Mouse (Mus musculus) MEL (cell line): ENCODE data around the gene Gpr84. TPM values are rescaled to one million over a fixed set of nuclear protein-coding genes. Genes with fewer than 3 reads are reported as not detected.

ENCODE experiments used
- DNase-seq: peaks from one replicate; pipeline ENCODE4 v3.0.0; 2011; ENCODE audit warnings: low read depth, low spot score
- H3K27ac ChIP-seq: 2 replicates; pipeline ENCODE4 v1.5.1; 2012; ENCODE audit warnings: low read depth, mild to moderate bottlenecking, control low read depth, low read length, moderate library complexity; ENCODE audit not compliant: control insufficient read depth
- H3K27me3 ChIP-seq, 2 experiments: fragments of 150-350 bp in 1 of 2; sonication (generic) in 1 of 2; 2 replicates each; pipeline ENCODE4 v1.6.1; 2012; ENCODE audit warnings: low read length in 2 of 2, mild to moderate bottlenecking in 2 of 2, improper control_type of control experiment in 1 of 2, moderate library complexity in 1 of 2; ENCODE audit not compliant: insufficient read depth in 2 of 2, control insufficient read depth in 1 of 2
- H3K36me3 ChIP-seq, 2 experiments: 2 replicates each; pipeline ENCODE4 v1.6.1; 2012 to 2014; ENCODE audit warnings: low read length in 2 of 2, improper control_type of control experiment in 1 of 2, inconsistent platforms in 1 of 2, mild to moderate bottlenecking in 1 of 2; ENCODE audit not compliant: insufficient read depth in 2 of 2, control insufficient read depth in 1 of 2
- H3K4me1 ChIP-seq, 2 experiments: fragments of 150-350 bp in 1 of 2; sonication (generic) in 1 of 2; 2 replicates each; pipeline ENCODE4 v1.6.1; 2012; ENCODE audit warnings: low read length in 2 of 2, improper control_type of control experiment in 1 of 2, mild to moderate bottlenecking in 1 of 2; ENCODE audit not compliant: insufficient read depth in 2 of 2, control insufficient read depth in 1 of 2
- H3K4me3 ChIP-seq, 2 experiments: fragments of 150-350 bp in 1 of 2; sonication (generic) in 1 of 2; 2 replicates each; pipeline ENCODE4 v1.5.1; 2012; ENCODE audit warnings: low read depth in 2 of 2, low read length in 2 of 2, mild to moderate bottlenecking in 2 of 2, moderate library complexity in 2 of 2, control low read depth in 1 of 2, improper control_type of control experiment in 1 of 2; ENCODE audit not compliant: control insufficient read depth in 1 of 2, insufficient read depth in 1 of 2
- H3K79me2 ChIP-seq: 2 replicates; pipeline ENCODE4 v1.6.1; 2012; ENCODE audit warnings: mild to moderate bottlenecking, low read length, moderate library complexity; ENCODE audit not compliant: control insufficient read depth, poor library complexity, insufficient read depth
- H3K9ac ChIP-seq: 2 replicates; pipeline ENCODE4 v1.6.1; 2012; ENCODE audit warnings: low read depth, mild to moderate bottlenecking, control low read depth, low read length, moderate library complexity; ENCODE audit not compliant: control insufficient read depth, poor library complexity, severe bottlenecking
- H3K9me3 ChIP-seq: fragments of 150-350 bp; sonication (generic); replicated peaks from 2 replicates; pipeline ENCODE4 v1.6.1; 2012; ENCODE audit warnings: mild to moderate bottlenecking, low read length, improper control_type of control experiment, moderate library complexity; ENCODE audit not compliant: insufficient read depth
- BHLHE40 ChIP-seq: IDR thresholded peaks from 2 replicates; pipeline ENCODE4 v1.6.1; 2012; ENCODE audit warnings: low read depth, mild to moderate bottlenecking, inconsistent platforms, low read length, improper control_type of control experiment, borderline replicate concordance
- CTCF ChIP-seq, 3 experiments: IDR thresholded peaks in 2 of 3; conservative IDR thresholded peaks in 1 of 3; 2 replicates each; pipeline ENCODE4 v1.5.1; 2011 to 2012; ENCODE audit warnings: low read length in 3 of 3, low read depth in 2 of 3, mild to moderate bottlenecking in 2 of 3, improper control_type of control experiment in 1 of 3, inconsistent platforms in 1 of 3, mixed read lengths in 1 of 3, moderate library complexity in 1 of 3; ENCODE audit not compliant: control insufficient read depth in 1 of 3, insufficient read depth in 1 of 3, poor library complexity in 1 of 3, severe bottlenecking in 1 of 3
- E2F4 ChIP-seq: IDR thresholded peaks from 2 replicates; pipeline ENCODE4 v1.6.1; 2011; ENCODE audit warnings: low read depth, low read length, improper control_type of control experiment, borderline replicate concordance
- ELF1 ChIP-seq: IDR thresholded peaks from 2 replicates; pipeline ENCODE4 v1.6.1; 2014; ENCODE audit warnings: low read depth, mild to moderate bottlenecking, inconsistent platforms, low read length, improper control_type of control experiment, moderate library complexity
- EP300 ChIP-seq, 2 experiments: IDR thresholded peaks; 2 replicates each; pipeline ENCODE4 v1.6.1; 2011; ENCODE audit warnings: improper control_type of control experiment in 2 of 2, low read length in 2 of 2, low read depth in 1 of 2, mild to moderate bottlenecking in 1 of 2
- ETS1 ChIP-seq: IDR thresholded peaks from 2 replicates; pipeline ENCODE4 v1.6.1; 2012; ENCODE audit warnings: low read depth, mild to moderate bottlenecking, inconsistent platforms, low read length, improper control_type of control experiment, moderate library complexity
- GATA1 ChIP-seq: IDR thresholded peaks from 2 replicates; pipeline ENCODE4 v1.6.1; 2011; ENCODE audit warnings: low read depth, low read length, improper control_type of control experiment
- HCFC1 ChIP-seq: IDR thresholded peaks from 2 replicates; pipeline ENCODE4 v1.6.1; 2012; ENCODE audit warnings: low read depth, mild to moderate bottlenecking, inconsistent platforms, low read length, improper control_type of control experiment, moderate library complexity
- MAZ ChIP-seq: IDR thresholded peaks from 2 replicates; pipeline ENCODE4 v1.6.1; 2012; ENCODE audit warnings: low read depth, mild to moderate bottlenecking, inconsistent platforms, low read length, improper control_type of control experiment
- NRF1 ChIP-seq: IDR thresholded peaks from 2 replicates; pipeline ENCODE4 v1.6.1; 2014; ENCODE audit warnings: low read depth, mild to moderate bottlenecking, inconsistent platforms, low read length, improper control_type of control experiment, moderate library complexity; ENCODE audit not compliant: poor library complexity, insufficient read depth, severe bottlenecking
- POLR2AphosphoS2 ChIP-seq: IDR thresholded peaks from 2 replicates; pipeline ENCODE4 v1.6.1; 2011; ENCODE audit warnings: low read length, improper control_type of control experiment
- POLR2AphosphoS5 ChIP-seq: IDR thresholded peaks from 2 replicates; pipeline ENCODE4 v1.6.1; 2012; ENCODE audit warnings: low read depth, borderline replicate concordance, mild to moderate bottlenecking, inconsistent platforms, low read length, moderate library complexity, mixed read lengths
- RAD21 ChIP-seq: IDR thresholded peaks from 2 replicates; pipeline ENCODE4 v1.6.1; 2011; ENCODE audit warnings: mild to moderate bottlenecking, low read depth, low read length, improper control_type of control experiment
- SMC3 ChIP-seq: IDR thresholded peaks from 2 replicates; pipeline ENCODE4 v1.6.1; 2011; ENCODE audit warnings: low read depth, low read length, improper control_type of control experiment
- TAL1 ChIP-seq: IDR thresholded peaks from 2 replicates; pipeline ENCODE4 v1.6.1; 2012; ENCODE audit warnings: mild to moderate bottlenecking, inconsistent platforms, low read length, moderate library complexity, mixed read lengths
- TBP ChIP-seq: IDR thresholded peaks from 2 replicates; pipeline ENCODE4 v1.8.0; 2011; ENCODE audit warnings: low read depth, low read length, improper control_type of control experiment
- USF1 ChIP-seq: IDR thresholded peaks from 2 replicates; pipeline ENCODE4 v1.6.1; 2014; ENCODE audit warnings: low read depth, mild to moderate bottlenecking, inconsistent platforms, low read length, improper control_type of control experiment, moderate library complexity
- polyA plus RNA-seq, 2 experiments: library from polyadenylated mRNA; stranded (reverse) in 1 of 2; unstranded in 1 of 2; fragments of >175 nt in 1 of 2; fragments of >200 nt in 1 of 2; gene quantifications; 2 replicates each; pipeline versions ENCODE4 v1.2.1 to v1.2.4; 2012; ENCODE audit warnings: low replicate concordance in 2 of 2, low read depth in 1 of 2; ENCODE audit not compliant: insufficient read length in 2 of 2, insufficient read depth in 1 of 2, missing spikeins in 1 of 2
- total RNA-seq: library from RNA; depleted of rRNA; stranded (reverse); fragments of 300-350 nt; gene quantifications from 2 replicates; pipeline ENCODE4 v1.2.3, GENCODE M21; 2012

The Gpr84 gene
- total and polyA plus RNA-seq, 3 experiments: 0.12 to 0.21 TPM; not detected in 1

DNA sequence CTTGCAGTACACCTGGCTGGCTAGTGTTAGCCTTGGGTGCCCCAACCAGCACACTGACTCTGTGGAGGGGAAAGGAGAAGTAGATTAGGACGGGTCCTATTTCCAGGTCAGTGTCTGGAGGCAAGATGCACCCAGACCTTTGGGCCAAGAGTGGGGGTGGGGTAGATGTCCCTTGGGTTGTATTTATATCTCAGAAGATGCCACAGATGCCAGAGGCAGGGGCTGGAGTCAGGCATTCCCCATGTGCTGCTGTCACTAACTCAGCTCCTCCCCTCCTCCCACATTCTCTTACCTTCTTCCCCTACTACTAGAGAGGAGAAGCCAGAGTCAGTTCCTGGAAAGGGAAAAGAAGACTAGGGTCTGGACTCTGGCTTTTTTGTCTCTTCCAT, 48.7 kb upstream of the Gpr84 start:
- Histone ChIP-seq H3K9me3 (no peaks in the 10 kb centered on the region), H3K36me3 (peaks cover 0 to 38% of the 10 kb centered on the region in 2 experiments; a peak in 3 of 4 replicates), H3K9ac (no peak overlapping the region), H3K27me3 (no peaks in the 10 kb centered on the region), H3K27ac (peak overlapping the region; percentile 14; the same call in 1 of the 2 replicates), H3K79me2 (peaks cover 17% of the 10 kb centered on the region), H3K4me1 (peaks cover 18 to 33% of the 10 kb centered on the region in 2 experiments), H3K4me3 (no peak overlapping the region)
- no peak for DNase-seq
- TF ChIP-seq E2F4: no peak
- TF ChIP-seq SMC3: no peak
- no peak for TF ChIP-seq EP300 (IDR thresholded peaks at IDR 0.05; ENCODE audit: low read depth in 1 of 2, low read length in 2 of 2)
- TF ChIP-seq BHLHE40: no peak
- no peak for TF ChIP-seq RAD21
- no peak for TF ChIP-seq CTCF (IDR thresholded peaks at IDR 0.05 in 2 of 3, conservative IDR thresholded peaks at IDR 0.05 in 1 of 3; ENCODE audit: control insufficient read depth in 1 of 3, insufficient read depth in 1 of 3, low read depth in 2 of 3, low read length in 3 of 3, poor library complexity in 1 of 3, severe bottlenecking in 1 of 3)

- TF ChIP-seq TBP (no peak), GATA1 (peak; percentile 19; the same call in 1 of the 2 replicates), NRF1 (no peak), EP300 (IDR thresholded peaks at IDR 0.05; ENCODE audit: low read depth in 1 of 2, low read length in 2 of 2) (peak in 1 of 2 experiments; percentile 28; a peak in 3 of 4 replicates), TAL1 (peak; percentile 68)
- TF ChIP-seq, all 39 proteins: peak for 3
- no peaks in the 10 kb centered on the region for H3K9me3 ChIP-seq
- H3K9ac ChIP-seq: no peak overlapping the region
- H3K36me3 ChIP-seq: peaks cover 0 to 32% of the 10 kb centered on the region in 2 experiments; a peak in 3 of 4 replicates
- peak overlapping the region; percentile 17; the same call in 1 of the 2 replicates for H3K27ac ChIP-seq
- H3K79me2 ChIP-seq: peaks cover 13% of the 10 kb centered on the region; the same call in 1 of the 2 replicates
- no peaks in the 10 kb centered on the region for H3K27me3 ChIP-seq
- peak; percentile 52 for DNase-seq
- H3K4me3 ChIP-seq: no peak overlapping the region
- peaks cover 12 to 27% of the 10 kb centered on the region in 2 experiments; a peak in 3 of 4 replicates for H3K4me1 ChIP-seq
Measured at GRCm38 (mm10) chr15:103358278-103359121, 48.1 kb upstream of the Gpr84 start.

GRCm38 (mm10) chr15:103357817-103358216, 47.4 kb upstream of the Gpr84 start:
- Histone ChIP-seq H3K36me3 (peaks cover 0 to 25% of the 10 kb centered on the region in 2 experiments; a peak in 3 of 4 replicates), H3K4me1 (peaks cover 9 to 20% of the 10 kb centered on the region in 2 experiments; a peak in 3 of 4 replicates), H3K27ac (peak overlapping the region; percentile 17; the same call in 1 of the 2 replicates), H3K79me2 (peaks cover 13% of the 10 kb centered on the region; the same call in 1 of the 2 replicates), H3K27me3 (no peaks in the 10 kb centered on the region), H3K9me3 (no peaks in the 10 kb centered on the region), H3K4me3 (no peak overlapping the region), H3K9ac (no peak overlapping the region)
- no peak for TF ChIP-seq RAD21
- no peak for TF ChIP-seq NRF1
- TF ChIP-seq MAZ: no peak
- no peak for TF ChIP-seq POLR2AphosphoS5
- TF ChIP-seq ETS1: no peak
- no peak for TF ChIP-seq GATA1
- TF ChIP-seq USF1: no peak
- no peak for TF ChIP-seq E2F4
- TF ChIP-seq ELF1: no peak
- TF ChIP-seq HCFC1: no peak
- no peak for TF ChIP-seq POLR2AphosphoS2
- TF ChIP-seq, all 39 proteins: peak for 0
- DNase-seq: no peak
